Mouse (Mus musculus) stomach, postnatal 0 days (tissue): ENCODE measurements at regions not wholly inside any gene's neighbourhood (a gene's known extent, or its start where the extent isn't known, plus 50 kb on each side); places are given as distances from the start of the nearest gene placed in this dataset.

Source experiments
- ATAC-seq: fragments of 200-750 bp; cut with Nextera tagmentation; 2 replicates; pipeline ENCODE4 v1.8.0; 2017; ENCODE audit not compliant: low FRiP score, low TSS enrichment
- DNase-seq: peaks from one replicate; pipeline ENCODE4 v3.0.0-alpha.2; 2016; ENCODE audit warnings: low spot score
- H3K27ac ChIP-seq: fragments of 300-500 bp; sonication (generic); replicated peaks from 2 replicates; pipeline ENCODE4 v1.5.1; 2014; ENCODE audit warnings: mild to moderate bottlenecking, control low read depth
- H3K27me3 ChIP-seq: fragments of 300-500 bp; sonication (generic); 2 replicates; pipeline ENCODE4 v1.6.1; 2014; ENCODE audit warnings: low read length; ENCODE audit not compliant: control insufficient read depth, insufficient read depth
- H3K36me3 ChIP-seq: fragments of 300-500 bp; sonication (generic); 2 replicates; pipeline ENCODE4 v1.6.1; 2014; ENCODE audit warnings: low read length, mixed read lengths; ENCODE audit not compliant: control insufficient read depth, insufficient read depth
- H3K4me1 ChIP-seq: fragments of 300-500 bp; sonication (generic); replicated peaks from 2 replicates; pipeline ENCODE4 v1.6.1; 2014; ENCODE audit warnings: antibody characterized with exemption; ENCODE audit not compliant: control insufficient read depth, insufficient read depth
- H3K4me2 ChIP-seq: fragments of 300-500 bp; sonication (generic); replicated peaks from 2 replicates; pipeline ENCODE4 v1.6.1; 2014; ENCODE audit warnings: low read depth, mild to moderate bottlenecking, control low read depth, moderate library complexity
- H3K4me3 ChIP-seq: fragments of 300-500 bp; sonication (generic); 2 replicates; pipeline ENCODE4 v1.5.1; 2014; ENCODE audit warnings: low read depth, low read length, control low read depth
- H3K9ac ChIP-seq: fragments of 300-500 bp; sonication (generic); 2 replicates; pipeline ENCODE4 v1.6.1; 2014; ENCODE audit warnings: mild to moderate bottlenecking, low read length, control low read depth, mixed read lengths
- H3K9me3 ChIP-seq: fragments of 300-500 bp; sonication (generic); 2 replicates; pipeline ENCODE4 v1.6.1; 2016; ENCODE audit warnings: low read length; ENCODE audit not compliant: control insufficient read depth
- CTCF ChIP-seq: IDR thresholded peaks from 2 replicates; pipeline ENCODE4 v1.5.1; 2016; ENCODE audit warnings: antibody characterized with exemption, low read depth, mild to moderate bottlenecking, moderate library complexity
- EP300 ChIP-seq: optimal IDR thresholded peaks from 2 replicates; pipeline ENCODE3; 2016; ENCODE audit warnings: antibody characterized with exemption
- WGBS: fragments of 180-500 bp; shearing (Covaris S2); extraction: QIAGEN DNeasy Blood & Tissue Kit; methylation state at CpG from one replicate; pipeline ENCODE4 v1.1.7; 2014; 5-methylcytosine and 5-hydroxymethylcytosine counted together

DNA sequence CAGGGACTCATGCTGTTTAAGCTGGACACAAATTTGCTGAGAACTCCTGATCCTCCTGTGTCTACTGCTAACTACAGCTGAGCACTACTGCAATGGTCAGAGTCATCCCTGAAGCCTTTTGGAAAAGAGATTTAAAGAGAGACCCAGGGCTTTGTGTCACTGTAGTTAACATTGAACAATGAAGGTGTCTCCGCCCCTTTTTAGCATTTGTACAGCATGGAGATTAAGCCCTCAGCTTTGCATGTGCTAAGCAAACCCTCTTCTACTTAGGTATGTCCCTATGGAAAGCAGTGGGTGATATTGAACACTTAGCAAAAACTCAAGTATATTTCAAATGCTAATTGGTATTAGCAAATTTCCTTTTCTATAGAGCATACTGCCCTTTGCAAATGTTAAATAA lies 231.6 kb downstream of the Etaa1 start:
- no peak overlapping the region for H3K9ac ChIP-seq
- no peaks in the 10 kb centered on the region for H3K27me3 ChIP-seq
- DNase-seq (no peak), ATAC-seq (no peak)
- H3K36me3 ChIP-seq: no peaks in the 10 kb centered on the region
- no peaks in the 10 kb centered on the region for H3K9me3 ChIP-seq
- H3K4me1 ChIP-seq: no peaks in the 10 kb centered on the region
- no peak for TF ChIP-seq EP300
- no peak for TF ChIP-seq CTCF
- H3K27ac ChIP-seq: no peak overlapping the region
- WGBS: 74% methylated on average over 1 of the region's 1 CpGs
- H3K4me2 ChIP-seq: no peak overlapping the region
- H3K4me3 ChIP-seq: no peak overlapping the region

DNA sequence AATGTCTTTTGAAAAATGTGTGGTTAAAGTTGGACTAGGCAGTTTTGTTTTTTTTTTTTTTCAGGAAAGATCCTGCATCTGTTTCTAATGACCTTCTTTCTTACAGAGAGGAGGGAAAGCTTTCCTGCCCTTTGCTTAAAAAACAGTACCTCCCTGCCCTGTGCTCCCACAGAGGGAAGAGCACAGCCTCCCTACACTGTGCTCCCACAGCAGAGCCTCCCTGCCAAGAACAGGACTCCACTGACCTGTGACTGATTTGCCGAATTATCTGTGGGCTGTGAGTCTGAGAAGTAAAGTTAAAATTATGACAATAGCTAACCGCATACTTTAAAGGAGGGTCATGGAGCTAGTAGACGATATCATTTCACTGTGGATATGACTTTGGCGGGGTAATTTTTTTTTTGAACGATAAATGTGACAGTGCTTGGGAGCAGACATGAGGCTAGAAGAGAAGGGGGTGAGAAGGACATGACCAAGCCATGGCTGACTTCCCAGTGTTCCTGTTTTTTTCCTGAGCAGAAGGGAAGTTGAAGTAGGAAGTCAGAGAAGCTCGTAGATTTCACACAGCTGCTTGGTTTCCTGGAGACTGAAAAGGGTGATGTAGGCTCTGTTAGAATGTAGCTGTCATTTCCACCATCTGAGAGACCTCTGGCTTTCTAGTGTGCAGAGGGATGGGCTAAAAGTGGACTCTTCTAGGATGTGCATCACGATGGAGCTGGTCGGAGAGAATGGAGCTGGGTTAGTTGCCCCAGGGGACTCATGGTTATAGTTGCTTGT lies 226.2 kb downstream of the Etaa1 start:
- Histone ChIP-seq H3K4me3 (no peak overlapping the region), H3K4me1 (no peaks in the 10 kb centered on the region), H3K9me3 (no peaks in the 10 kb centered on the region), H3K27me3 (no peaks in the 10 kb centered on the region), H3K4me2 (no peak overlapping the region), H3K27ac (no peak overlapping the region), H3K9ac (no peak overlapping the region), H3K36me3 (no peaks in the 10 kb centered on the region)
- DNase-seq: no peak
- TF ChIP-seq EP300 (no peak), CTCF (no peak)
- WGBS: 49% methylated on average over 8 of the region's 8 CpGs
- no peak; the same call in 1 of the 2 replicates for ATAC-seq

GRCm38 (mm10) chr11:17733075-17733474 lies 220.6 kb downstream of the Etaa1 start:
- Histone ChIP-seq H3K36me3 (no peaks in the 10 kb centered on the region), H3K9ac (no peak overlapping the region), H3K4me1 (no peaks in the 10 kb centered on the region), H3K27me3 (no peaks in the 10 kb centered on the region), H3K27ac (no peak overlapping the region), H3K4me3 (no peak overlapping the region), H3K9me3 (no peaks in the 10 kb centered on the region), H3K4me2 (no peak overlapping the region)
- 85% methylated on average over 4 of the region's 4 CpGs for WGBS
- ATAC-seq: no peak
- no peak for DNase-seq
- TF ChIP-seq EP300 (no peak), CTCF (no peak)

DNA sequence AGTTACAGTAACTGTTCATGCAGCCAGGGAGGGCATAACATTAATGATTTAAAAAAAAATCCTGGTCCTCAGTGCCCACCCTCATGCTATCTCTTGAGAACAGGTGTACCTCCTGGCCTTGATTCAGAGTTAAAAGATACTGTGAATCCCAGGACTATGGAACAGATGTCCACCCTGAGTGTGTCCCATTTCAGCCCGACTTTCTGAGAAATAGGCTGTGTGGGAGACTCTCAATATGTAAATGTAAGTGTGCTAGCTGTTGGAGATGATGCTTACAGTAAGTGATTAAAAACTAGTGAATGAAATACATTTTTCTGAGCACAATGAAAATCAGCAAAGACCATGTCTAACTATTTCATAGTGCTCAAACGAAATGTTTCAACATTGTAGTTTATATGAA lies 219.2 kb downstream of the Etaa1 start:
- Histone ChIP-seq H3K27me3 (no peaks in the 10 kb centered on the region), H3K4me2 (no peak overlapping the region), H3K4me1 (no peaks in the 10 kb centered on the region), H3K9ac (no peak overlapping the region), H3K36me3 (no peaks in the 10 kb centered on the region), H3K27ac (no peak overlapping the region), H3K9me3 (no peaks in the 10 kb centered on the region), H3K4me3 (no peak overlapping the region)
- DNase-seq (no peak), ATAC-seq (no peak)
- WGBS: 71% methylated on average over 2 of the region's 2 CpGs
- no peak for TF ChIP-seq EP300
- TF ChIP-seq CTCF: no peak

GRCm38 (mm10) chr11:17738879-17739278 lies 214.8 kb downstream of the Etaa1 start:
- WGBS: 67% methylated on average over 5 of the region's 5 CpGs
- H3K27ac ChIP-seq: no peak overlapping the region
- DNase-seq (no peak), ATAC-seq (no peak)
- no peak for TF ChIP-seq EP300
- TF ChIP-seq CTCF: no peak
- no peak overlapping the region for H3K9ac ChIP-seq
- H3K4me1 ChIP-seq: no peaks in the 10 kb centered on the region
- no peaks in the 10 kb centered on the region for H3K27me3 ChIP-seq
- no peaks in the 10 kb centered on the region for H3K36me3 ChIP-seq
- H3K4me3 ChIP-seq: no peak overlapping the region
- H3K9me3 ChIP-seq: no peaks in the 10 kb centered on the region
- no peak overlapping the region for H3K4me2 ChIP-seq

GRCm38 (mm10) chr11:17743821-17744220 lies 209.9 kb downstream of the Etaa1 start:
- Histone ChIP-seq H3K4me3 (no peak overlapping the region), H3K9ac (no peak overlapping the region), H3K4me2 (no peak overlapping the region), H3K36me3 (no peaks in the 10 kb centered on the region), H3K27me3 (no peaks in the 10 kb centered on the region), H3K4me1 (no peaks in the 10 kb centered on the region), H3K27ac (no peak overlapping the region), H3K9me3 (no peaks in the 10 kb centered on the region)
- DNase-seq: no peak
- WGBS: 70% methylated on average over 1 of the region's 1 CpGs
- ATAC-seq: no peak
- no peak for TF ChIP-seq EP300
- TF ChIP-seq CTCF: no peak
